Mouse (Mus musculus) cortical plate, adult 2 months (tissue): Measurements from ENCODE around the gene Rai14.

Source experiments
- CTCF ChIP-seq: fragments of 200-500 bp; IDR thresholded peaks from 2 replicates; pipeline ENCODE4 v1.5.1; 2011; ENCODE audit warnings: mild to moderate bottlenecking, control low read depth, low read length; ENCODE audit not compliant: insufficient read depth; ENCODE audit errors: extremely low read depth
- POLR2A ChIP-seq: fragments of 200-500 bp; IDR thresholded peaks from 2 replicates; pipeline ENCODE4 v1.6.1; 2011; ENCODE audit warnings: mild to moderate bottlenecking, low read length, control low read depth; ENCODE audit not compliant: insufficient read depth; ENCODE audit errors: extremely low read depth

- TF ChIP-seq CTCF (no peak), POLR2A (no peak)
Measured at GRCm38 (mm10) chr15:10670107-10670506, 44.3 kb downstream of the Rai14 start.
